ENCODE assay signal across 7 mouse cellular contexts in genomic region chr15:81561996-81562395, GRCm38 (mm10).
"Had no signal": no experiment of that assay in that cellular context is flagged by ENCODE, and none has a peak within 500 bp of the region (broad histone marks: within the 10 kb centered on the region; RNA-seq: fewer than 3 reads in every experiment).

No protein-coding gene starts in this region.

- DNase-seq: liver; lung, adult 2 months; lung, postnatal 14 days; lung, postnatal 4 days; right cerebral cortex, postnatal 25 days; spleen, adult 18-20 months had no signal

- ATAC-seq: liver, embryonic 12.5 days had no signal
